Mouse (Mus musculus): ENCODE measurements around the gene Pde12.
"Not testable (repeated sequence)": the region's sequence is repeated elsewhere in the genome, so short reads cannot be mapped to it uniquely, and the experiment has no call there.

The Pde12 gene

DNA sequence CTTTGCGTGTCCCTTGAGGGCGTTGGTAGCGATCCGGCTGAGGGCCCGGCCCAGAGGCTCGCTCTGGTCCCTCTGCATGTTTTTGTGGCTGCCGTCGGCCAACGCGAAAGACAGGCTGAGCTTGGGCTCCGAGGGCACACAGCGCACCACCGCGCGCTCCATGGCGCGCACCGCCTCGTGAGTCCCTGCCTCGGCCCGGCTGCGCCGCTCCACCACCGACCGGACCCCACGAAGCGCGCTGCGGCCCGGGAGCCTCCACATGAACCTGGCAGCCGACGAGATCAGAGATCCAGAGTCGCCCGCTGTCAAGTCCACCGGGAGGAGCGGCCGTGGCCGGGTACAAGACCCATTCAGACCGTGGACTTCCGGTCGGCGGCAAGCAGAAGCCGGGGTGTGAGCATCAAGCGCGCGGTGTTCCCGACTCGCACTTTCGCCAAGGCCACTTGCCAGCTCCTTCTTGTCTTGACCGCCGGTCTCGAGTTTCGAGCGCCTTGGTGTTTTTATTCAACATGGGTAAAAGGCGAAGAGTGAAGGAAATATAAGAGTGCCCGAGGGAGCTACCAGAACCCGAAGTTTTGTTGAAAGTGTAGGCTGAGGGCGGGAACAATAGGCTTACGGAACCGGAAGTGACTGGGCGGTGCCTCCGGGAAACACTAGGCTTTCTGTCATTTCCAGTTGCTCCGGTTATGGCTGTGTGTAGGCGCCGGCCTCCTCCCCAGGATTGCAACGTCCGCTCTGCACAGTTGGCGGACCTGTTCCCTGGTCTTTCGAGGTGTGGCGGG, at the start of gene Pde12:
Gene Pde12 (minus strand): TSS at position 592 of the 782 bp plus-strand sequence.
- peak; percentile 94 for DNase-seq (ENCODE audit: low spot score)

GRCm38 (mm10) chr14:26705246-26705645, 35.6 kb upstream of the Pde12 start:
- DNase-seq (ENCODE audit: low spot score): not testable (repeated sequence)

DNA sequence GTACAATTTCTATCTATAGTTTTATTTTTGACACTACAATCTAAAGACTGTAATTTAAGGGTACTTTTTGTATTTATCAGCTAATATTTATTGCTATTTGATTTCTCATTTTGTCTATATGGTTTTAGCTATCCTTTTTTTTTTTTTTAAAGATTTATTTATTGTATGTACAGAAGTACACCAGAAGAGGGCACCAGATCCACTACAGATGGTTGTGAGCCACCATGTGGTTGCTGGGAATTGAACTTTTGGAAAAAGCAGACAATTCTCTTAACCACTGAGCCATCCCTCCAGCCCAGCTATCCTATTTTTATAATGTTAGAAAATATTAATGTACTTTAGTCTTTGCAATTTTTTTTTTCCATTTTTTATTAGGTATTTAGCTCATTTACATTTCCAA, 28.2 kb upstream of the Pde12 start:
- DNase-seq (ENCODE audit: low spot score): peak; percentile 59

GRCm38 (mm10) chr14:26692974-26693373, 23.3 kb upstream of the Pde12 start, which contains the start of gene Dnah12:
Dnah12 (plus strand) TSS chr14:26693274.
- no peak for DNase-seq (ENCODE audit: low spot score)

DNA sequence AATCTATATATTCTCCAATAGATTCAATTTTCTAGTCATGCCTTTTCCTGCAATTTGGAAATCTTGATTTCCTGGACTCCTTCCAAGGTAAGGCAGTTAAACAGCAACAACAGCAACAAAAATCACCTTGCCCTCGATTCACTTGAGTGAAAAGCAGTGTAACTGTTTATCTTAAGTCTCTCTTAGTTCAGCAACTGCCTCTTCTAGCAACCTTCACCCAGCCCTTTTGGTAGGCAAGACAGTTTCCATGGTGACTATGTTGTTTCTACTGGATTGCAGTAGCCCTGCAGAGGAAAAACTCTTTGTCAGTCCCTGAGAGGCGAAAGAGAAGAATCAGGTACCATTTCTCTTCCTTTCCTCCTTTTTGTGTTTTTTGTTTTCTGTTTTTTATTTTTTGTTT, 21.7 kb upstream of the Pde12 start:
- DNase-seq (ENCODE audit: low spot score): no peak

DNA sequence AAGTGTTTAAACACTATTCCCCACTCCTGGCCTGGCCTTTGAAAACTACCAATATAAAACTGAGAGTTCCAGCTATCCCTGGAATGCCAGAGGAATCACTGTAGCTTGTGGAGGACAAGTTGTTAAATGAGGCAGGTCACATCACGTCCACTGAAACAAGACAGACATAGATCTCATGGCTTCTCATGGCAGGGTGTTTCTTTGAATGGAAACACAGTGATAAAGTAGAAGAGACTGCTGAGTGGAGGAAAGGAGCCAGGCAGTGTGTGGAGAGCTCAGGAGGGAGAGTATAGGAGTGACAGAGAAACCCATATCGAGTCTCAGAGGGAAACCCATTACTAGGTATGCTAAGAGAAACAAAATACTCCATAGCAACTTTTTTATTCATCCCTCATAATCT, 21.0 kb upstream of the Pde12 start:
- DNase-seq (ENCODE audit: low spot score): no peak

DNA sequence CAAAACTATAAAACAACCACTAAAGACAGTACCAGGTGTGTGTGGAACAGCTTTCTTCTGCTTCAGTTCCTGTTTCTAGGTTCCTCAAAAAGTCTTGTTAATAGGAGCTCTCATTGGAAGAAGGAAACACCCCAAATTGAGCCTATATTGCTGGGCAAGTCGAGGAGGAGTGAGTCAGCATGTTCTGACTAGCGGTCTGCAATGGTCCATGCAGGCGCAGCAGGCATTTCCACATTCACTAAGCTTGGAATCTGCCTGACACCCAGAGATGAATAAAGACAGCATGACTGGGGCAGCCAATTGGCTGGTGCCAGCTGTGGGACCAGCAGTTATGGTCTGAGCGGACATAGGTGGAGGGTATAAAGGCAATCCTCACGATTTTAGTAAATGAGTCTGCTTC, 6.1 kb upstream of the Pde12 start:
- DNase-seq (ENCODE audit: low spot score): no peak

DNA sequence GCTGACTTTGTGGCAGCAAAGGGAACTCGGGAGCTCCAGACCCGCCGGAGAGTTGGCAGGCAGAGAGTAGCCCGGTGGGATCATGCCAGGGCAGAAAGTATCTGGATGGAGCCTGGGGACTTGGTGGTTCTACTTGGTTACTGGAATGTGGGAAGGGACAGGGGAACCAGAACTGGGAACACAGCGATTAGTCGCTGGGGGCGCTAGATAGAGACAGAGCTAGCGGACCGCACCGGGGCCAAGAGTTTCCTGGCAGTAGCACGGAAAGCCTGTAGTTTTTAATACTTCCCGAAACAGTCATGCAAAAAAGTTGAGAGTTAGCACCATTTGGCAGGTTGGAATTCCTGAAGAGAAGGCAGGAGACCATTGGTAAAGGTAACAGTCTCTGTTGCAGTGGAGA, 5.7 kb upstream of the Pde12 start:
- DNase-seq (ENCODE audit: low spot score): peak; percentile 40

- DNase-seq (ENCODE audit: low spot score): not testable (repeated sequence)
Observed at GRCm38 (mm10) chr14:26674476-26675169, 4.9 kb upstream of the Pde12 start.

GRCm38 (mm10) chr14:26671870-26672615, 2.4 kb upstream of the Pde12 start:
- DNase-seq (ENCODE audit: low spot score): not testable (repeated sequence)

GRCm38 (mm10) chr14:26670964-26671363, 1.3 kb upstream of the Pde12 start:
- DNase-seq (ENCODE audit: low spot score): no peak

GRCm38 (mm10) chr14:26668371-26669291, 1.1 kb downstream of the Pde12 start:
- DNase-seq (ENCODE audit: low spot score): peak; percentile 45

GRCm38 (mm10) chr14:26667991-26668370, 1.7 kb downstream of the Pde12 start:
- no peak for DNase-seq (ENCODE audit: low spot score)

DNA sequence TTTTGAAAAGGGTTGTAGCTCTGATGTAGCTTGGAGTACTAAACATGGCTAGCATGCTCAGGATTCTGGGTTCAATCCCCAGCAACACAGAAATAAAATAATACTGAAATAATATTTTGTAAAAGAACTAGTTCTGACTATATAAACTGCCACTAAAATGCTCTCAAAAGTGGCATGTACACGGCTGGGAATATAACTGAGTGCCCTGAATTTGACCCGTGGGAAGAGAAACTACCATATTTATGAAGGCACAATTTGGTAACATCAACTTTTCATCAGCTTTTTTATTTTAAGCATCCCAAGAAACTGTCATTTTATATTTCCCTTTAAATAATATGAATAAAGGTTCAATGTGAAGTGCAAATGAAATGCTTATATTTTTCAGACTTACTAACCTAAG, 5.8 kb downstream of the Pde12 start:
- no peak for DNase-seq (ENCODE audit: low spot score)

DNA sequence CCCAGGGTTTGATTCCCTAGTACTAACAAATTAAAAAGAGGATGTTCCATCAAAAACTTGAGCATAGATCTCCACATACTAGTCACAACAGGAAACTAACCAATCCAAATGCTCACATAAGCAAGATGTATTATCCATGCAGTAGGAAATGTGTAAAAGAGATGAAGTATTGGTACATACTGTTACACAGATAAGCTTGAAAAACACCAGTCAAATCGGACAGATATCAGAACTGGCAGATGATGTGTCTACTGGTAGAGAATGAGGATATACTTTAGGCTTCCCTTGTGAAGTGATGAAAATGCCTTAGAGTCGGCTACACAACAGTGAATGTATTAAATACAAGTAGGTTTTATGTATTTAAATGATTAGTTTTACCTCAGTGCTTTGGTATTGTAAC, 7.2 kb downstream of the Pde12 start:
- DNase-seq (ENCODE audit: low spot score): no peak

DNA sequence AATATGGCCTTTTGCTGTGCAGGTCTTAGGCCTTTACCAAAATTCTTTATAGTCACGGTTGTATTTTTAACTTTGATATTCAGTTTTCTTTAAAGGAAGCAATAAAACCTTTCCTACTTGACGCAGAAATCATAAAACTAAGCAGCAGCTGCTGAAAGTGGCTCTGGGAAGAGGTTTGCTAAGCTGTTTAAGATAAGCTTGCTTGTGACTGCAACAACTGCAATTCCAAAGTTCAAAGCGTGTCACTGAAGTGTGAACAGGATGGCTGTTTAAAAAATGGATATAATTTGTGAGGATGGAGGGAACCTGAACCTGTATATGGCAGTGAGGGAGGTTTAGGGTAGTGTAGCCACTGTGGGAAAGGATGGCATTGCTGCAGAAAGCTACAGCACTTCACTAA, 7.7 kb downstream of the Pde12 start:
- DNase-seq (ENCODE audit: low spot score): no peak

DNA sequence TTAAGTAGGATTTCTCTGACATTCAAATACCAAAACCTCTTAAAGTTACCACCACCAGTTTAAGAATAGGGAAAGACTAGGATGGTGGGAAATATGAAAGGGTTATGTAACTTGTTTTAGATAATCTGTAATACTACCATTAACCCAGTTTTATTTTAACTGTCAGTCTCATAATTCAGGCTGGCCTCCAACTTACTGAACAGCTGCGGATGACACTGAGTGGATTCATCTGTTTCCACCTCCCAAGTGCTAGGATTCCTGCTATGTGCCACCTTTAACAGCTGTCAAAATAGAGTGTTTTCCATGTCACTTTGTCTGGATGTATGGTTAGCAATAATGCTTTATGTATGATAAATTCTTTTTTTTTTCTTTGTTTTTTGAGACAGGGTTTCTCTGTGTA, 9.4 kb downstream of the Pde12 start:
- DNase-seq (ENCODE audit: low spot score): no peak

DNA sequence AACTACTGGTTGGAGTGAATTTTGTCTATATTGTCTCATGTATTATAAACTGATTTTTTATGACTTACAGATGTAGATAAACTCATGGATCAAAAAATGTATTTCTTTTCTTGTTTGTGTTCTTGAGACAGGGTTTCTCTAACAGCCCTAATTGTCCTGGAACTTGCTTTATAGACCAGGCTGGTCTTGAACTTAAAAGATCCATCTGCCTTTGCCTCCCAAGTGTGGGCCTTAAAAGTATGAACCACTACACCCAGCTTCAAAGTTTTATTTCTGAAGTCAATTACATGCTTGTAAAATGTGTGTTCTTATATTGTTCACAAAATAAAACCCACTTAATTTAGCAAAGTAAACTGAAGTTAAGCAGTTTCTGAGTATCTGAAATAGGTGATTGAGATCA, 11.5 kb downstream of the Pde12 start:
- no peak for DNase-seq (ENCODE audit: low spot score)

GRCm38 (mm10) chr14:26651901-26652300, 17.8 kb downstream of the Pde12 start:
- DNase-seq (ENCODE audit: low spot score): peak; percentile 28

- no peak for DNase-seq (ENCODE audit: low spot score)
Observed at GRCm38 (mm10) chr14:26647811-26648210, 21.9 kb downstream of the Pde12 start.

GRCm38 (mm10) chr14:26645989-26646650, 23.6 kb downstream of the Pde12 start:
- no peak for DNase-seq (ENCODE audit: low spot score)
